Mouse (Mus musculus) cerebellum, adult 2 months (tissue): Measurements from ENCODE around the gene Aunip.

Experiments used
- CTCF ChIP-seq: fragments of 200-500 bp; IDR thresholded peaks from 2 replicates; pipeline ENCODE4 v1.5.1; 2011; ENCODE audit warnings: low read depth, mild to moderate bottlenecking, control low read depth, low read length, moderate library complexity, borderline replicate concordance; ENCODE audit not compliant: insufficient read depth
- POLR2A ChIP-seq: fragments of 200-500 bp; IDR thresholded peaks from 2 replicates; pipeline ENCODE4 v1.6.1; 2011; ENCODE audit warnings: low read length, control low read depth, borderline replicate concordance; ENCODE audit not compliant: insufficient read depth

DNA sequence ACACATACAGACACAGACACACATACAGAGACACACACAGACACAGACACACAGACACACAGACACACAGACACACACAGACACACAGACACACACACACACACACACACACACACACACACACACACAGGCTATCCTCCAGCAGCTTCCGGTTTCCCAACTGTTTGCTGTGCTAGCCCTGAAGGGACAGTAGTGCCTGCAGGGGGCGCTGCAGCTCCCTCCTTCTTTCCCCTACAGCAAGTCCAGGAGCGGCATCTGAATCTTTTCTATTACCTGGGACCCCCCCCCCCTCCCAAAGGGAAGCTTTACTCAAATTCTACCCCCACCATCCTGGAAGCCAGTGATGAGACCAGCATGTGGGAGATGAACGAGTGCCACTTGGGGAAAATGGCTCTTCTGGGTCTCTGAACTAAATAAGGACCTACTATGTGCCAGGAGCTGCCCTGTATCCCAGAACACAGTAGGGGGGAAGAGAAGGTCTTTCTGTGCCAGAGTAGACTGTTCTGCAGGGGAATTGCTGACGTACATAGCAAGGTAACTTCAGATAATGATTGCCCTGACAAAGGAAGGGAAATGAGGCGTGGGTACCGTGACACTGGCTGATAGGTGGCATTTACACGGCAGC is 45.3 kb downstream of the Aunip start:
- TF ChIP-seq POLR2A (no peak), CTCF (peak; percentile 46)
